Mouse (Mus musculus) forebrain, embryonic 11.5 days (tissue): ENCODE measurements around the gene Braf. TPM values are rescaled to one million over a fixed set of nuclear protein-coding genes. Genes with fewer than 3 reads are reported as not detected.

Source experiments
- ATAC-seq: fragments of 200-750 bp; cut with Nextera tagmentation; replicated peaks from 2 replicates; pipeline ENCODE4 v1.8.0; 2017; ENCODE audit warnings: moderate TSS enrichment; ENCODE audit not compliant: low FRiP score
- DNase-seq: peaks from one replicate; pipeline ENCODE4 v3.0.0-alpha.2; 2017; ENCODE audit warnings: low spot score
- H3K27ac ChIP-seq: fragments of 300-500 bp; sonication (generic); 2 replicates; pipeline ENCODE4 v1.5.1; 2014; ENCODE audit warnings: low read depth, low read length
- H3K27me3 ChIP-seq: fragments of 300-500 bp; sonication (generic); 2 replicates; pipeline ENCODE4 v1.6.1; 2014; ENCODE audit warnings: mild to moderate bottlenecking, low read length, mixed read lengths; ENCODE audit not compliant: control insufficient read depth, insufficient read depth
- H3K36me3 ChIP-seq: fragments of 300-500 bp; sonication (generic); 2 replicates; pipeline ENCODE4 v1.6.1; 2014; ENCODE audit warnings: mild to moderate bottlenecking, low read length, moderate library complexity, mixed read lengths; ENCODE audit not compliant: control insufficient read depth, insufficient read depth
- H3K4me1 ChIP-seq: fragments of 300-500 bp; sonication (generic); replicated peaks from 2 replicates; pipeline ENCODE4 v1.6.1; 2014; ENCODE audit warnings: low read length, mixed read lengths; ENCODE audit not compliant: control insufficient read depth, insufficient read depth
- H3K4me2 ChIP-seq: fragments of 300-500 bp; sonication (generic); 2 replicates; pipeline ENCODE4 v1.6.1; 2014; ENCODE audit warnings: low read depth, mild to moderate bottlenecking, low read length, moderate library complexity, mixed read lengths; ENCODE audit not compliant: severe bottlenecking
- H3K4me3 ChIP-seq: fragments of 300-500 bp; sonication (generic); 2 replicates; pipeline ENCODE4 v1.5.1; 2014; ENCODE audit warnings: low read depth, low read length
- H3K9ac ChIP-seq: fragments of 300-500 bp; sonication (generic); 2 replicates; pipeline ENCODE4 v1.6.1; 2014; ENCODE audit warnings: low read length
- H3K9me3 ChIP-seq: fragments of 300-500 bp; sonication (generic); 2 replicates; pipeline ENCODE4 v1.6.1; 2016; ENCODE audit warnings: low read length, mixed read lengths; ENCODE audit not compliant: control insufficient read depth
- WGBS: fragments of 180-500 bp; shearing (Covaris S2); extraction: QIAGEN DNeasy Blood & Tissue Kit; methylation state at CpG from one replicate; pipeline ENCODE4 v1.1.7; 2014; 5-methylcytosine and 5-hydroxymethylcytosine counted together
- polyA plus RNA-seq: library from polyadenylated mRNA; unstranded; fragments of >200 nt; fragmentation: Nextera tagmentation; extraction: Ambion mirVana; gene quantifications from 2 replicates; pipeline ENCODE4 v1.2.1, GENCODE M21; 2014

Braf gene
- polyA plus RNA-seq, 1 experiment from 2014 or later, result 26.0 TPM

DNA sequence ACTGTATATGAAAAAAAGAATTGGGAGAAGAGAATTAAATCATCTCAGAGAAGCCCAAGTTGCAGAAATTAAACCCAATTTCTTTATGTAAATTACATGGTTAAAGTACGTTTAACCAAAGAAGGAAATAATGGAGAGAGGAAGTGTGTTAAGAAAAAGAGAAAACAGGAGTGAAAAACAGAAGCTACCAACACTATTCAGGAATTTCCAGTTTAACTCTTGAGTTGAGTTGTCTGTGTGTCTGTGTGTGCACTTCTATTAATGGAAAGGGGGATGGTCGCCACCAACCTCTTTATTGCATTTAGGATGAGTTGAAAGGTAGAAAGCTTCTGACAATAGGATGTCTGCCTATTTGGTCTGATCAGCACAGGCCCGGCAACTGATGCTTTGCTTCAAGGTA is 886 bp upstream of the Braf start:
- WGBS, result 82% methylated on average over 3 of the region's 3 CpGs
- Histone ChIP-seq H3K4me1 (0 out of 2 replicates have a peak, but pooled peaks cover 4% of the 10 kb centered on the region), H3K36me3 (no peaks in the 10 kb centered on the region), H3K27ac (no peak overlapping the region), H3K9me3 (no peaks in the 10 kb centered on the region), H3K4me2 (no peak overlapping the region), H3K4me3 (no peak overlapping the region), H3K9ac (no peak overlapping the region), H3K27me3 (no peaks in the 10 kb centered on the region)
- DNase-seq (no peak), ATAC-seq (no peak)

DNA sequence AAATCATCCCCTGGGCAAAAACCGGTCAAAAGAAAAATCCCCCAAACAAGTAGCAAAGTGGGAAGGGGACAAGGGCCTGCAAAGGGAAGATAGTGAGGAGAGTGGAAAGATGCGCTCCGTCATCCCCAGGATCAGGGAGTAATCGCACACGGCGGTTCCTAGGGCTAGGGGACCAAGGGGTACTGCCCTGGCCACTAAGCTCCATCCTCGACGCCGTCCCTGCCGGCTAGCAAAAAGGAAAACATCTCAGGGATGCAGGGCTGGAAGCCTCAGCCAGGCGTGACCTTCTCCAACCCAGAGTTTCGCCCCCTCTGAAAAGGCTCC is 759 bp downstream of the Braf start:
- Histone ChIP-seq H3K4me3 (peak overlapping the region; percentile 76), H3K9ac (peak overlapping the region; percentile 86), H3K4me1 (0 out of 2 replicates have a peak, but pooled peaks cover 4% of the 10 kb centered on the region), H3K27me3 (no peaks in the 10 kb centered on the region), H3K4me2 (peak overlapping the region; percentile 84), H3K9me3 (no peaks in the 10 kb centered on the region), H3K27ac (peak overlapping the region; percentile 80), H3K36me3 (no peaks in the 10 kb centered on the region)
- ATAC-seq (no peak; the same call in 1 of the 2 replicates), DNase-seq (no peak)
- under 1% methylated on average over 12 of the region's 12 CpGs for WGBS

DNA sequence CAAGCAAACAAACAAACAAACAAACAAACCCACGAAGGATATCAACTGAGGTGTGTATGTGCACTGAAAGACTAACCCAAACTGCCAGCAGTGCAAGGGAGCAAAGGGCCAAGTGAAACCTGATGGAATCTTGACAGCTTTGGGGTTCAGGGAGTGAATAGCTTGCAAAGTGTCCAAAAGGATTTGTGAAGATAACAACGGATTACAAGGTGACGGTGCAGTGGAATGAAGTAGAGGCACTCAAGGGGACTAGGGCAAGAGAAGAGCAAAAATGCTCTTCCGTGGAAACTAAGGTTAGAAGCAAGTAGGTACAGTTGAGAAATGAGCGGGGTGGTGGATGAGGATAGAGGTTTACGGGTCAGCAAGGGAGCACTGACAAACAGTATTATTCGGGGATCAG is 1.2 kb downstream of the Braf start:
- H3K4me3 ChIP-seq, result peak overlapping the region; percentile 76
- DNase-seq (no peak), ATAC-seq (no peak)
- H3K4me2 ChIP-seq, result peak overlapping the region; percentile 84
- no peaks in the 10 kb centered on the region for H3K9me3 ChIP-seq
- peak overlapping the region; percentile 86 for H3K9ac ChIP-seq
- WGBS, result 2% methylated on average over 7 of the region's 7 CpGs
- no peaks in the 10 kb centered on the region for H3K36me3 ChIP-seq
- H3K27me3 ChIP-seq, result no peaks in the 10 kb centered on the region
- H3K4me1 ChIP-seq, result 0 out of 2 replicates have a peak, but pooled peaks cover 4% of the 10 kb centered on the region
- H3K27ac ChIP-seq, result no peak overlapping the region

DNA sequence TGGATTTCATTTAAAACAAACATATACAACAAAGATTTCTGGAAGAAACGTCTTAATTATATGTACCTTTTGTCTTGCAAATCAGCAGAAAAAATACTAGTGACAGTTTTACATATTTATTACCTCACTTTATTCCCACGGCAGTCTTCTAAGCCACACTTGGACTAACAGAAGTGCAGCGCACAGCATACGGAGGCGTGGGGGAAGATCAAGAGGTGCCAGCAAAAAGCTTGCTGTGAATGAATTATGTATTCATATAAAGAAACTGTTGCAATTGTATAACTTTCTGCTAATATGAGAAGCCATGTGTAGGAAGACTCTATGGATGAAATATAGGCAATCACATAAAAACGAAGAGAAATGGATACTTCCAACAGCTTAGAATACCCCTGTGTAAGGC is 6.7 kb downstream of the Braf start:
- Histone ChIP-seq H3K27ac (no peak overlapping the region), H3K4me2 (no peak overlapping the region), H3K9ac (no peak overlapping the region), H3K36me3 (no peaks in the 10 kb centered on the region), H3K9me3 (no peaks in the 10 kb centered on the region), H3K27me3 (no peaks in the 10 kb centered on the region), H3K4me3 (no peak overlapping the region), H3K4me1 (no peaks in the 10 kb centered on the region)
- no peak for ATAC-seq
- DNase-seq, result no peak
- 91% methylated on average over 6 of the region's 6 CpGs for WGBS

DNA sequence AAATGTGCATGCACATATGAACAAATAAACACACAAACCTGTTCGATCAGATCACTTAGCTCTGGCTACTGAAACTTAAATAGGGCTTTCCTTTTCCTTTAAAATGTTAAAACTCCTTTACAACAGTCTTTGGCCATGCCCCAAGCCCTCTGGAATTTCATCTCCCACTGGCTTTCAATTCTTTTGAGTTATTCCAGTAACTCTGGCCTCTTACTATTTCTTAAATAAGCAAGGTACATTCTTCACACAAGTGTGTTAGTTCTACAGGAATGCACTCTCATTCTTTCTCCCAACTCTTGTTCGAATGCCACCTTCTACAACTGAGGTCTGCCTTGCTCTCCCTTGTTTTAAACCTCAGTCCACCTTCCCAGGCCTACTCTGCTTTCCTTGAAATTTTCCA is 8.2 kb downstream of the Braf start:
- Histone ChIP-seq H3K27ac (no peak overlapping the region), H3K4me2 (no peak overlapping the region), H3K4me1 (no peaks in the 10 kb centered on the region), H3K4me3 (no peak overlapping the region), H3K9me3 (no peaks in the 10 kb centered on the region), H3K27me3 (no peaks in the 10 kb centered on the region), H3K9ac (no peak overlapping the region), H3K36me3 (no peaks in the 10 kb centered on the region)
- ATAC-seq (no peak), DNase-seq (no peak)
- WGBS, result 87% methylated on average over 2 of the region's 2 CpGs

DNA sequence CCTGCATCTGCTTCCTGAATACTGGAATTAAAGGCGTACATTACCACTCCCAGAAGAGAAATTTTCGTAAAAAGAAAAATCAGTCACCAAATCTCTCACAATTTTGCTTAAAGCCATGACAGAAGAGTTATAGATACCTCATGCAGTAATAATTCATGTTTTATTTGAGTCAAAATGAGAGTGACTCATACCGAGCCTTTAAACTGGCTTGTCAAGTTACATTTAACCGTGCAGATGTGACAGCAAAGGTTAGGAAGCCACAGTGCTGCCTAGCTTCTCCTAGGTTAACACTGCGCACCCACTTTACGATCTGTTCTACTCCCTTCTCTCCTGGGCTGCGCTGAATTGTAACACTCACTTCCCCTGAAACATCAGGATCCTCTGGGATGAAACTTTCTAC is 10.9 kb downstream of the Braf start:
- Histone ChIP-seq H3K4me3 (no peak overlapping the region), H3K4me1 (no peaks in the 10 kb centered on the region), H3K9ac (no peak overlapping the region), H3K4me2 (no peak overlapping the region), H3K27ac (no peak overlapping the region), H3K27me3 (no peaks in the 10 kb centered on the region), H3K9me3 (no peaks in the 10 kb centered on the region), H3K36me3 (no peaks in the 10 kb centered on the region)
- DNase-seq (no peak), ATAC-seq (no peak)
- 86% methylated on average over 7 of the region's 7 CpGs for WGBS

DNA sequence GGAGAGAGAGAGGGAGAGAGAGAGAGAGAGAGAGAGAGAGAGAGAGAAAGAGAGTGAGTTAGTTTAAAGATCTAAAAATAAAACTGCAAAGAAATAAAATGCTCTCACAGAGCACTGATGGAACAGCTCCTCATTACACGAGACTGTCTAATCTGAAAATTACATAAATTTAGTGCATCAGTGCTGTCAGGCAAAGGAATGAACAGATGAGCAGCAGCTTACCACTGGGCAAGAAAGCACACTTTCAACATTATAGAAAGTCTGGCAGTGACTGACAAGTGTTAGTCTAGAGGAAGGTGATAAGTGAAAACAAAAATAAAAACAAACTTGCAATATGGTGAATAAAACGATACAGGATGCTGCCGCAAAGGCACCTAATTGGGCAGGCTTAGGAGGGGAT is 11.9 kb downstream of the Braf start:
- Histone ChIP-seq H3K4me2 (no peak overlapping the region), H3K27me3 (no peaks in the 10 kb centered on the region), H3K4me1 (no peaks in the 10 kb centered on the region), H3K9ac (no peak overlapping the region), H3K9me3 (no peaks in the 10 kb centered on the region), H3K4me3 (no peak overlapping the region), H3K27ac (no peak overlapping the region), H3K36me3 (no peaks in the 10 kb centered on the region)
- WGBS, result 82% methylated on average over 3 of the region's 3 CpGs
- DNase-seq (no peak), ATAC-seq (no peak)

DNA sequence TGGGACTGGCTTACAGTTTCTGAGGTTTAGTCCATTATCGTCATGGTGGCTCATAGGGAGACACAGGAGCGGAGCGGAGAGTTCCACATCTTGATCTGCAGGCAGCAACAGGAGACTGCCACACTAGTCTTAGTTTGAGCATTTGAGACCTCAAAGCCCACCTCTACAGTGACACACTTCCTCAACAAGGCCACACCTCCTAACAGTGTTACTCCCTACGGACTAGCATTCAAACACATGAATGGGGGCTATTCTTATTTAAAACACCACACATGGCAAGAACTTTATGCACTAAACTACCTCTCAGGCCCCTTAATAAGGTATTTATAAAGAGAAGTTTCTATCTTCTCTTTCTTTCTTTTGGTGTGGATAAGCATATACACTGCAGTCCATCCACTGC is 19.6 kb downstream of the Braf start:
- H3K4me3 ChIP-seq, result no peak overlapping the region
- H3K9me3 ChIP-seq, result no peaks in the 10 kb centered on the region
- H3K4me2 ChIP-seq, result no peak overlapping the region
- ATAC-seq (no peak), DNase-seq (no peak)
- no peaks in the 10 kb centered on the region for H3K36me3 ChIP-seq
- H3K27me3 ChIP-seq, result no peaks in the 10 kb centered on the region
- no peak overlapping the region for H3K27ac ChIP-seq
- no peaks in the 10 kb centered on the region for H3K4me1 ChIP-seq
- 94% methylated on average over 4 of the region's 4 CpGs for whole genome bisulfite sequencing
- H3K9ac ChIP-seq, result no peak overlapping the region

DNA sequence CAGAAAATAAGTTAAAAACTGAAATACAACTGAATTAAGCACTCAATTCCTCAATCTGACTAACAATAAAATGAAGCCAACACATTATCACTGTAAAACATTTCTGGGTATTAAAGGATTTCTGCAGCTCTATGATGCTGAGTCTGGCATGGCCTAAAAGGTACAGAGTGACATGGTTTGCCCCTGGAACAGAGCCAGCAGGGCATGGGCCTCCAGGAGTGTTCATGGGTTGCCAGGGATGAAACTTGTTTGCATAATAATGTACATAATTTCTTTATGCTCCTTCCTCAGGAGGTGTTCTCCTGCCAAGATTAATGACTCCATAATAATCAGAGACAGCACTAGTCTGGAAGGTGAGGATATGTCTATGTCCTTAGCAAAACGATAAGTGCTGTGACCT is 32.1 kb downstream of the Braf start:
- Histone ChIP-seq H3K9me3 (no peaks in the 10 kb centered on the region), H3K4me1 (no peaks in the 10 kb centered on the region), H3K36me3 (no peaks in the 10 kb centered on the region), H3K27ac (no peak overlapping the region), H3K27me3 (no peaks in the 10 kb centered on the region), H3K9ac (no peak overlapping the region), H3K4me2 (no peak overlapping the region), H3K4me3 (no peak overlapping the region)
- DNase-seq (no peak), ATAC-seq (no peak)
- WGBS, result 95% methylated on average over 1 of the region's 1 CpGs
